Mouse (Mus musculus) lung, postnatal 36 days (tissue): ENCODE measurements around the gene Mturn.

Source experiments
- DNase-seq: peaks from one replicate; pipeline ENCODE4 v3.0.0; 2022; ENCODE audit warnings: mixed read lengths

The Mturn gene

GRCm38 (mm10) chr6:54732721-54733120, 51.3 kb downstream of the Mturn start:
- no peak for DNase-seq

GRCm38 (mm10) chr6:54736126-54736525, 54.7 kb downstream of the Mturn start:
- peak; percentile 53 for DNase-seq

- no peak for DNase-seq
These were observed 55.8 kb downstream of the Mturn start for GRCm38 (mm10) chr6:54737255-54737654.

- DNase-seq: peak; percentile 21
These were observed 56.3 kb downstream of the Mturn start for GRCm38 (mm10) chr6:54737684-54738083.

GRCm38 (mm10) chr6:54749056-54749455, 67.6 kb downstream of the Mturn start:
- no peak for DNase-seq

GRCm38 (mm10) chr6:54751621-54752020, 70.2 kb downstream of the Mturn start:
- no peak for DNase-seq

- peak; percentile 67 for DNase-seq
These were observed 70.7 kb downstream of the Mturn start for GRCm38 (mm10) chr6:54752076-54752475.
